Mouse (Mus musculus): ENCODE data around the gene Npas2. TPM values are rescaled to one million over a fixed set of nuclear protein-coding genes. Genes with fewer than 3 reads are reported as not detected.

Gene Npas2
- polyA plus RNA-seq, 1 experiment from 2014 or later = 9.8 TPM

- no peak for TF ChIP-seq CTCF (IDR thresholded peaks at IDR 0.05)
- ATAC-seq (no peak), DNase-seq (ENCODE audit: low read depth, low spot score) (no peak)
- CTCF ChIA-PET = interaction anchor here (1.1 to 2.0 kb wide), 4 partner anchors 9 to 136 kb away, joined by 3 to 10 read pairs (median 4); no protein-coding TSS in a partner anchor
- POLR2A ChIA-PET = interaction anchor here (0.6 to 0.8 kb wide), 2 partner anchors 48 to 843 kb away, joined by 4 read pairs; no protein-coding TSS in a partner anchor
- in situ Hi-C loops (cut with MboI; ENCODE audit: low pct_unique_long_range_greater_than_20kb) = loop anchor here (5.0 to 25.0 kb wide), 2 partner anchors 126 to 271 kb away; partner anchors contain the start of gene Creg2
- no peaks in the 10 kb centered on the region for H3K27me3 ChIP-seq
These were observed 198.1 kb downstream of the Npas2 start for GRCm38 (mm10) chr1:39391652-39392051.

- DNase-seq (ENCODE audit: low read depth, low spot score) (no peak), ATAC-seq (peak; percentile 55)
- POLR2A ChIA-PET = interaction anchor here (0.6 to 0.8 kb wide), 2 partner anchors 48 to 844 kb away, joined by 4 read pairs; no protein-coding TSS in a partner anchor
- TF ChIP-seq CTCF (IDR thresholded peaks at IDR 0.05) = peak; percentile 96
- in situ Hi-C loops (cut with MboI; ENCODE audit: low pct_unique_long_range_greater_than_20kb) = loop anchor here (5.0 to 25.0 kb wide), 2 partner anchors 125 to 270 kb away; partner anchors contain the start of gene Creg2
- CTCF ChIA-PET = interaction anchor here (0.7 to 2.0 kb wide), 6 partner anchors 9 to 138 kb away, joined by 3 to 10 read pairs (median 3); no protein-coding TSS in a partner anchor
- H3K27me3 ChIP-seq = no peaks in the 10 kb centered on the region
These were observed 198.7 kb downstream of the Npas2 start for GRCm38 (mm10) chr1:39392189-39392588.

- H3K27me3 ChIP-seq = no peaks in the 10 kb centered on the region
- POLR2A ChIA-PET = interaction anchor here (1.0 kb wide), 1 partner anchor 17 kb away, joined by 3 read pairs; no protein-coding TSS in a partner anchor
- no peak for DNase-seq (ENCODE audit: low read depth, low spot score)
- no peak for TF ChIP-seq CTCF (IDR thresholded peaks at IDR 0.05)
- CTCF ChIA-PET = interaction anchor here (0.7 to 1.8 kb wide), 5 partner anchors 10 to 136 kb away, joined by 3 to 10 read pairs (median 3); no protein-coding TSS in a partner anchor
- in situ Hi-C loops (cut with MboI; ENCODE audit: low pct_unique_long_range_greater_than_20kb) = loop anchor here (5.0 to 25.0 kb wide), 2 partner anchors 124 to 269 kb away; partner anchors contain the start of gene Creg2
- no peak for ATAC-seq
These were observed 199.8 kb downstream of the Npas2 start for GRCm38 (mm10) chr1:39393217-39393867.

GRCm38 (mm10) chr1:39394096-39394495 lies 200.6 kb downstream of the Npas2 start:
- CTCF ChIA-PET = interaction anchor here (0.9 to 1.3 kb wide), 2 partner anchors 25 to 133 kb away, joined by 3 read pairs; no protein-coding TSS in a partner anchor
- DNase-seq (ENCODE audit: low read depth, low spot score) (no peak), ATAC-seq (peak; percentile 28)
- TF ChIP-seq CTCF (IDR thresholded peaks at IDR 0.05) = no peak
- in situ Hi-C loops (cut with MboI; ENCODE audit: low pct_unique_long_range_greater_than_20kb) = loop anchor here (5.0 to 25.0 kb wide), 2 partner anchors 123 to 268 kb away; partner anchors contain the start of gene Creg2
- POLR2A ChIA-PET = interaction anchor here (1.0 kb wide), 1 partner anchor 18 kb away, joined by 3 read pairs; no protein-coding TSS in a partner anchor
- H3K27me3 ChIP-seq = no peaks in the 10 kb centered on the region

GRCm38 (mm10) chr1:39394650-39395049 lies 201.1 kb downstream of the Npas2 start:
- no peaks in the 10 kb centered on the region for H3K27me3 ChIP-seq
- DNase-seq (ENCODE audit: low read depth, low spot score) (no peak), ATAC-seq (no peak)
- no peak for TF ChIP-seq CTCF (IDR thresholded peaks at IDR 0.05)
- CTCF ChIA-PET = interaction anchor here (1.3 kb wide), 1 partner anchor 132 kb away, joined by 3 read pairs; no protein-coding TSS in a partner anchor
- POLR2A ChIA-PET = no interaction called here
- in situ Hi-C loops (cut with MboI; ENCODE audit: low pct_unique_long_range_greater_than_20kb) = loop anchor here (5.0 to 25.0 kb wide), 2 partner anchors 123 to 268 kb away; partner anchors contain the start of gene Creg2

- no peaks in the 10 kb centered on the region for H3K27me3 ChIP-seq
- TF ChIP-seq CTCF (IDR thresholded peaks at IDR 0.05) = no peak
- in situ Hi-C loops (cut with MboI; ENCODE audit: low pct_unique_long_range_greater_than_20kb) = loop anchor here (25.0 kb wide), 1 partner anchor 266 kb away; the partner anchor contains the start of gene Creg2
- DNase-seq (ENCODE audit: low read depth, low spot score) = no peak
- ChIA-PET POLR2A (no interaction called here), CTCF (interaction anchor here (0.8 to 1.0 kb wide), 2 partner anchors 102 to 126 kb away, joined by 3 read pairs; no protein-coding TSS in a partner anchor)
- ATAC-seq = no peak
These were observed 202.8 kb downstream of the Npas2 start for GRCm38 (mm10) chr1:39396347-39396746.

- CTCF ChIA-PET = no interaction called here
- POLR2A ChIA-PET = no interaction called here
- in situ Hi-C loops (cut with MboI; ENCODE audit: low pct_unique_long_range_greater_than_20kb) = loop anchor here (25.0 kb wide), 1 partner anchor 264 kb away; the partner anchor contains the start of gene Creg2
- TF ChIP-seq CTCF (IDR thresholded peaks at IDR 0.05) = no peak
- no peaks in the 10 kb centered on the region for H3K27me3 ChIP-seq
- DNase-seq (ENCODE audit: low read depth, low spot score) (no peak), ATAC-seq (no peak)
These were observed 204.8 kb downstream of the Npas2 start for GRCm38 (mm10) chr1:39398284-39398683.

GRCm38 (mm10) chr1:39399228-39399627 lies 205.7 kb downstream of the Npas2 start:
- CTCF ChIA-PET = no interaction called here
- in situ Hi-C loops (cut with MboI; ENCODE audit: low pct_unique_long_range_greater_than_20kb) = loop anchor here (25.0 kb wide), 1 partner anchor 263 kb away; the partner anchor contains the start of gene Creg2
- peak; percentile 67 for ATAC-seq
- POLR2A ChIA-PET = no interaction called here
- no peaks in the 10 kb centered on the region for H3K27me3 ChIP-seq
- no peak for TF ChIP-seq CTCF (IDR thresholded peaks at IDR 0.05)
- DNase-seq (ENCODE audit: low read depth, low spot score) = peak; percentile 46

GRCm38 (mm10) chr1:39400173-39400572 lies 206.6 kb downstream of the Npas2 start:
- TF ChIP-seq CTCF (IDR thresholded peaks at IDR 0.05) = no peak
- in situ Hi-C loops (cut with MboI; ENCODE audit: low pct_unique_long_range_greater_than_20kb) = no loop called here
- CTCF ChIA-PET = interaction anchor here (1.2 to 1.3 kb wide), 2 partner anchors 9 to 96 kb away, joined by 3 to 5 read pairs; no protein-coding TSS in a partner anchor
- ATAC-seq (no peak), DNase-seq (ENCODE audit: low read depth, low spot score) (no peak)
- no peaks in the 10 kb centered on the region for H3K27me3 ChIP-seq
- POLR2A ChIA-PET = interaction anchor here (0.6 kb wide), 1 partner anchor 214 kb away, joined by 4 read pairs; no protein-coding TSS in a partner anchor

- DNase-seq (ENCODE audit: low read depth, low spot score) (no peak), ATAC-seq (no peak)
- ChIA-PET POLR2A (no interaction called here), CTCF (no interaction called here)
- no peaks in the 10 kb centered on the region for H3K27me3 ChIP-seq
- TF ChIP-seq CTCF (IDR thresholded peaks at IDR 0.05) = no peak
- in situ Hi-C loops (cut with MboI; ENCODE audit: low pct_unique_long_range_greater_than_20kb) = no loop called here
These were observed 213.6 kb downstream of the Npas2 start for GRCm38 (mm10) chr1:39407108-39407507.

Measured in Patski (cell line).